Mouse (Mus musculus) C2C12 (cell line): ENCODE measurements around the gene Diablo.
"Not testable (repeated sequence)": the region's sequence is repeated elsewhere in the genome, so short reads cannot be mapped to it uniquely, and the experiment has no call there.

Experiments used
- CEBPB ChIP-seq: IDR thresholded peaks from one replicate; pipeline ENCODE4 v1.6.1; 2011; ENCODE audit warnings: low read depth, mild to moderate bottlenecking, control low read depth, moderate library complexity
- CTCF ChIP-seq: IDR thresholded peaks from one replicate; pipeline ENCODE4 v1.5.1; 2011; ENCODE audit not compliant: control insufficient read depth, insufficient read depth, insufficient read length
- FOSL1 ChIP-seq: IDR thresholded peaks from one replicate; pipeline ENCODE4 v1.8.0; 2011; ENCODE audit warnings: mild to moderate bottlenecking, low read length; ENCODE audit not compliant: poor library complexity, insufficient read depth, severe bottlenecking
- MAX ChIP-seq: IDR thresholded peaks from one replicate; pipeline ENCODE4 v1.6.1; 2011; ENCODE audit warnings: mild to moderate bottlenecking, control low read depth
- MYOD1 ChIP-seq: IDR thresholded peaks from one replicate; pipeline ENCODE4 v1.6.1; 2011; ENCODE audit warnings: low read depth; ENCODE audit not compliant: control insufficient read depth, insufficient read length
- MYOG ChIP-seq: IDR thresholded peaks from one replicate; pipeline ENCODE4 v1.6.1; 2011; ENCODE audit not compliant: control insufficient read depth, insufficient read length; ENCODE audit errors: extremely low read depth
- USF1 ChIP-seq: IDR thresholded peaks from one replicate; pipeline ENCODE4 v1.6.1; 2011; ENCODE audit warnings: low read depth, mild to moderate bottlenecking, control low read depth, moderate library complexity

GRCm38 (mm10) chr5:123511426-123511825 lies 12.6 kb downstream of the Diablo start:
- not testable (repeated sequence) for TF ChIP-seq CTCF, CEBPB, MYOD1, USF1, MAX, FOSL1, MYOG
